Mouse (Mus musculus) cerebellum, adult 2 months (tissue): ENCODE measurements at regions not wholly inside any gene's neighbourhood (a gene's known extent, or its start where the extent isn't known, plus 50 kb on each side); places are given as distances from the start of the nearest gene placed in this dataset.

Experiments used
- CTCF ChIP-seq: fragments of 200-500 bp; IDR thresholded peaks from 2 replicates; pipeline ENCODE4 v1.5.1; 2011; ENCODE audit warnings: low read depth, mild to moderate bottlenecking, control low read depth, low read length, moderate library complexity, borderline replicate concordance; ENCODE audit not compliant: insufficient read depth
- POLR2A ChIP-seq: fragments of 200-500 bp; IDR thresholded peaks from 2 replicates; pipeline ENCODE4 v1.6.1; 2011; ENCODE audit warnings: low read length, control low read depth, borderline replicate concordance; ENCODE audit not compliant: insufficient read depth

DNA sequence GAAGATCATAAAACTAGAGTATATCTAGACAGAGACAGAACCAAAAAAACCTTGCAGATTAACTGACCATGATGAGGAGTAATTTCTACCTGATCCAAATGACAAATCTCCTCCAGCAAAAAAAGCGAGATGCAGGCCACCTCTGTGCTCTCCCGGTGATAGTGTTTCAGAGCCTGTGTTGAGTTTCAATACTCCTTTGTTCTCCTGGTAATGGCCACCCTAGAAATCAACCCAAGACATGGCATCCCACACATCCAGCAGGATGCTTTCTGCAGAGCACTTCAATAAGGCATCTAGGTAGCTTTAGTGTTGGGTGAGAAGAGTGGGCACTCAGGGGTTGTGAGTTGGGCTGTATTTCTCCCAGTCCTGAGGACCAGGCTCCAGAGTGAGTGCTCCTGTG lies 371.3 kb upstream of the Sall1 start:
- no peak for TF ChIP-seq CTCF
- no peak for TF ChIP-seq POLR2A
